Mouse (Mus musculus) liver, embryonic 11.5 days (tissue): Measurements from ENCODE around the gene Dck. TPM values are rescaled to one million over a fixed set of nuclear protein-coding genes. Genes with fewer than 3 reads are reported as not detected.

Experiments used
- ATAC-seq: fragments of 200-750 bp; cut with Nextera tagmentation; replicated peaks from 2 replicates; pipeline ENCODE4 v1.8.0; 2017; ENCODE audit warnings: moderate number of reproducible peaks, mild to moderate bottlenecking, moderate TSS enrichment, moderate library complexity; ENCODE audit not compliant: low FRiP score
- DNase-seq: peaks from one replicate; pipeline ENCODE4 v3.0.0-alpha.2; 2017; ENCODE audit warnings: low spot score
- H3K27ac ChIP-seq: fragments of 300-500 bp; sonication (generic); 2 replicates; pipeline ENCODE4 v1.5.1; 2014; ENCODE audit warnings: mild to moderate bottlenecking, low read depth, low read length, control low read depth
- H3K27me3 ChIP-seq: fragments of 300-500 bp; sonication (generic); replicated peaks from 2 replicates; pipeline ENCODE4 v1.6.1; 2014; ENCODE audit warnings: low read length, mixed read lengths; ENCODE audit not compliant: control insufficient read depth, insufficient read depth
- H3K36me3 ChIP-seq: fragments of 300-500 bp; sonication (generic); 2 replicates; pipeline ENCODE4 v1.6.1; 2014; ENCODE audit warnings: mild to moderate bottlenecking, low read length, moderate library complexity, mixed read lengths; ENCODE audit not compliant: control insufficient read depth, insufficient read depth
- H3K4me1 ChIP-seq: fragments of 300-500 bp; sonication (generic); replicated peaks from 2 replicates; pipeline ENCODE4 v1.6.1; 2014; ENCODE audit warnings: low read length, mixed read lengths; ENCODE audit not compliant: control insufficient read depth, insufficient read depth
- H3K4me2 ChIP-seq: fragments of 300-500 bp; sonication (generic); 2 replicates; pipeline ENCODE4 v1.6.1; 2014; ENCODE audit warnings: mild to moderate bottlenecking, control low read depth, moderate library complexity
- H3K4me3 ChIP-seq: fragments of 300-500 bp; sonication (generic); 2 replicates; pipeline ENCODE4 v1.5.1; 2014; ENCODE audit warnings: low read depth, low read length, control low read depth
- H3K9ac ChIP-seq: fragments of 300-500 bp; sonication (generic); 2 replicates; pipeline ENCODE4 v1.6.1; 2014; ENCODE audit warnings: low read depth, low read length, control low read depth
- H3K9me3 ChIP-seq: fragments of 300-500 bp; sonication (generic); 2 replicates; pipeline ENCODE4 v1.6.1; 2016; ENCODE audit warnings: low read length, inconsistent platforms, mixed read lengths; ENCODE audit not compliant: control insufficient read depth
- WGBS: fragments of 180-500 bp; shearing (Covaris S2); extraction: QIAGEN DNeasy Blood & Tissue Kit; methylation state at CpG from one replicate; pipeline ENCODE4 v1.1.7; 2014; 5-methylcytosine and 5-hydroxymethylcytosine counted together
- polyA plus RNA-seq: library from polyadenylated mRNA; unstranded; fragments of >200 nt; fragmentation: Nextera tagmentation; extraction: Ambion mirVana; gene quantifications from 2 replicates; pipeline ENCODE4 v1.2.1, GENCODE M21; 2014

Gene Dck
- 87.7 and 98.8 TPM in 2 replicates for polyA plus RNA-seq

DNA sequence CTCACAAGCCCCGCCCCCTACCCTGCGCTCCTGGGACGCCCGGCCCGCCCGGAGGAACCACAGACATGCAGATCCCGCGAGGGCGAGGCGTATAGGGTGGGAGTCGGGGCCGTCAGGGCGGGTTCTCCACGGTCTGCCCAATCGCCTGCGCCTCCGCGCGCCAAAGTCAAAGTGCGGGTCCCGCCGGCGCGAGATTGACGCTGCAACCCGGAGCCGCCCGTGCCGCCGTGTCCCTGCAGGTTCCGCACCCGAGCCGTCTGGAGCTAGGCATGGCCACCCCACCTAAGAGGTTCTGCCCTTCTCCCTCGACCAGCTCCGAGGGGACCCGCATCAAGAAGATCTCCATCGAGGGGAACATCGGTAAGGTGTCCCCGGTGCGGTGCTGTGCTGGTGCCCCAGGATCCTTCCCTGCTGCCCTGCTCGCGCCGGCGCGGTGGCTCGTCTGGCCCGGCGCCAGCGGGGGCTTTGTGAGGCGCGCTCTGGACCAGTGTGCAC is at the start of gene Dck:
Dck (plus strand) TSS at position 10 of the 495 bp plus-strand sequence.
- ATAC-seq = peak; percentile 99

DNA sequence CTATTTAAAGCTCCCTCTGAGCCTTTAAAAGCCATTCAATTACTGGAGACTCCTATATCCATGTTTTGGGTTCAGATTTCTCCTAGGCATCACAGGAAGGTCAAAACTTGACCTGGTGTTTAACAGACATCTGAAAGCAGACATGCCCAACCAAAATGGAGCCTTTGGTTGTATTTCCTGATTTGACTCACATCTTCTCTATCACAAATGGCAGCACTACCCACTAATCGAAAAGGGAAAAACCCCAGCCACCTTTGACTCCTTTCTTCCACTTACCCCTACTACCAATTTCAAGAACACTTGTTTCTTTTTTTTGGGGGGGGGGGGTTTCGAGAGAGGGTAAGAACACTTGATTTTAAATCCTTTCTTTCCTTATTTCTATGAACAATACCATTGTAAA is 47.8 kb upstream of the Dck start:
- Histone ChIP-seq H3K4me2 (no peak overlapping the region), H3K4me3 (no peak overlapping the region), H3K9me3 (no peaks in the 10 kb centered on the region), H3K4me1 (peaks cover under 1% of the 10 kb centered on the region), H3K27ac (no peak overlapping the region), H3K9ac (no peak overlapping the region), H3K36me3 (no peaks in the 10 kb centered on the region), H3K27me3 (no peaks in the 10 kb centered on the region)
- no peak for ATAC-seq
- 70% methylated on average over 2 of the region's 2 CpGs for WGBS
- DNase-seq = no peak

More for the DNA sequence above, at the start of gene Dck:
- H3K4me2 ChIP-seq = peak within 1 kb of the TSS; percentile 69
- peaks cover 29% of the 10 kb centered on the region for H3K4me1 ChIP-seq
- H3K9me3 ChIP-seq = no peaks in the 10 kb centered on the region
- peaks cover 6% of the 10 kb centered on the region; the same call in 1 of the 2 replicates for H3K36me3 ChIP-seq
- WGBS = under 1% methylated on average over 50 of the region's 51 CpGs
- H3K27ac ChIP-seq = peak within 1 kb of the TSS; percentile 83
- DNase-seq = peak; percentile 100
- H3K27me3 ChIP-seq = no peaks in the 10 kb centered on the region
- peak within 1 kb of the TSS; percentile 71 for H3K4me3 ChIP-seq
- H3K9ac ChIP-seq = peak within 1 kb of the TSS; percentile 86

DNA sequence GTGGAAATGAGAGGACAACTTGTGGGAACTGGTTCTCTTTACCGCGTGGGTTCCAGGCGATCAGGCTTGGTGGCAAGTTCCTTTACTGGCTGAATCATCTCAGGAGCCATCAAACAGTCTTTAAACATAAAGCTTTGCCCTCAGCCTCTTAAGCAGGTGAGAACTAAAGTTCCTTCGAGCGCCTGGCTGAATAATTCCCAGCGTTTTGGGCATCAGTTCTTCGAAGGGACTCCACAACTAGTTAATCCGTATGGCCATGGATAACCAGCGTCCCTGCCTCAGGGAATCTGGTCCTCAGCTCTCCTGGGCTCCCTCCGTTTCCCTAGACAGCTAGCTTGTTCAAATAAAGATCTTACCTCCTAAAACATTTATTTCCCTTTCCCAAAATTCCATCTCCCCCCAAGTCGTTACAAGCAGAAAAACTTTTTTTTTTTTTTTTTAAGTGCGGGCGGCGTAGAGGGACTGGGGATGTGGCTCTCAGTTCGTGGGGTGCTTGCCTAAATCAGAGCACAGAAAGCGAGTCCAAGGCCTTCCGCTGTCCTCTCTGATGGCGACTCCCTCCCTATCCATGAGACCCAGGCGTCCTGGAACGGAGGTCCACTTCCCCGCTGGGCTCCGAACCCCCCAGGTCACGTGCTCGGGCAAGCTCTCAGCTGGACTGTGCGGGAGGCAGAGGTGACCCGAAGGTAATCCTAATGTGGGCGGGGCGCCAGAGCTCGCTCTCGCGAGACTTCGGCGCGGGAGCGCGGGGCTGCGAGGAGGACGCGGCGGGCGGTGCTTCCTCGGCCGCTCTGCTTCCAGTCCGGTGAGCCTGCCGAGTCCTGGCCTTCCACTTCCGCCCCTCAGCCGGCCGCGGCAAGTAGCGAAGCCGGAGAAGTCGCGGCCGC is 44.4 kb upstream of the Dck start, which contains the start of gene Mob1b:
Mob1b (plus strand) TSS at position 740 of the 887 bp plus-strand sequence.
- peak; percentile 87 for ATAC-seq
- Histone ChIP-seq H3K27ac (peak within 1 kb of the TSS; percentile 94), H3K4me1 (peaks cover 26% of the 10 kb centered on the region), H3K9me3 (no peaks in the 10 kb centered on the region), H3K4me2 (peak within 1 kb of the TSS; percentile 93), H3K9ac (peak within 1 kb of the TSS; percentile 94), H3K27me3 (no peaks in the 10 kb centered on the region), H3K36me3 (no peaks in the 10 kb centered on the region), H3K4me3 (peak within 1 kb of the TSS; percentile 99)
- under 1% methylated on average over 54 of the region's 54 CpGs for WGBS
- peak; percentile 97 for DNase-seq

DNA sequence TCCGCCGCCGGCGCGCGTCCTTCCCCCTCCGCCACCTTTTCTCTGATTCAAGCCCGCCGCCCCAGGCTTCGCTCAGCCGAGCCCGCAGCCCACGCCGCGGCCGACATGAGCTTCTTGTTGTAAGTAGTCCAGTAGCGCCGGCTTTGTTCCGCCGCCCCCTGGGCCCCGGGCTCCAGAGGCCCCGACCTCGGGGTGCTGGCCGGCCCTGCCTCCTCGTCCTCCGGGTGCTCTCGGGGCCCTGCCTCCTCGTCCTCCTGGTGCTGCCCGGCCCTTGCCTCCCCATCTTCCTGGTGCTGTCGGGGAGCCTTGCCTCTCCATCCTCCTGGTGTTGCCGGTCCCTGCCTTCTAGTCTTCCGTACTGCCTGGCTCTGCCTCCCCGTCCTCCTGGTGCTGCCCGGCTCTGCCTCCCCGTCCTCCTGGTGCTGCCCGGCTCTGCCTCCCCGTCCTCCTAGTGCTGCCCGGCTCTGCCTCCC is 43.8 kb upstream of the Dck start:
- Histone ChIP-seq H3K9me3 (no peaks in the 10 kb centered on the region), H3K4me3 (peak overlapping the region; percentile 99), H3K36me3 (no peaks in the 10 kb centered on the region; the same call in 1 of the 2 replicates), H3K4me1 (peaks cover 26% of the 10 kb centered on the region), H3K4me2 (peak overlapping the region; percentile 93), H3K27ac (peak overlapping the region; percentile 94), H3K9ac (peak overlapping the region; percentile 94), H3K27me3 (no peaks in the 10 kb centered on the region)
- DNase-seq (no peak), ATAC-seq (peak; percentile 42)
- WGBS = 1% methylated on average over 38 of the region's 38 CpGs

DNA sequence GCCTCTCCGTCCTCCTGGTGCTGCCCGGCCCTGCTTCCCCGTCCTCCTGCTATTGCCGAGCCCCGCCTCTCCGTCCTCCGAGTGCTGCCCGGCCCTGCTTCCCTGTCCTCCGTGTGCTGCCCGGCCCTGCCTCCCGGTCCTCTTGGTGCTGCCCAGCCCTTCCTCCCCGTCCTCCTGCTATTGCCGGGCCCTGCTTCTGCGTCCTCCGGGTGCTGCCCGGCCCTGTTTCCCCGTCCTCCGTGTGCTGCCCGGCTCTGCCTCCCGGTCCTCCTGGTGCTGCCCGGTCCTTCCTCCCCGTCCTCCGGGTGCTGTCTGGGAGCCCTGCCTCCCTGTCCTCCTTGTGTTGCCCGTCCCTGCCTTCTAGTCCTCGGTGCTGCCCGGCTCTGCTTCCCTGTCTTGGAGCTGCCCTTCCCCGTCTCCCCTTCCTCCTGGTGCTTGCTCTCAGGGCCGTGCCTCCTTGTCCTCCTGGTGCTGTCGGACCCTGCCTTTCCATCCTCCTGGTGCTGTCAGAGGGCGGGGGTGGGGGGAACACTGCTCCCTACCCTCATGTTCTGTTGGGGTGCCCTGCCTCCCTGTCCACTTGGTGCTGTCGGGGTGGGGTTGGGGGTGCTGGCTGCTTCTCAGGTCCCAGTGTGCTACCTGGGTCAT is 43.1 kb upstream of the Dck start:
- Histone ChIP-seq H3K27me3 (no peaks in the 10 kb centered on the region), H3K4me2 (peak overlapping the region; percentile 93), H3K27ac (peak overlapping the region; percentile 94; the same call in 1 of the 2 replicates), H3K4me3 (peak overlapping the region; percentile 99), H3K36me3 (no peaks in the 10 kb centered on the region; the same call in 1 of the 2 replicates), H3K9ac (peak overlapping the region; percentile 94), H3K9me3 (no peaks in the 10 kb centered on the region), H3K4me1 (peaks cover 26% of the 10 kb centered on the region)
- WGBS = 1% methylated on average over 31 of the region's 31 CpGs
- peak; percentile 39 for ATAC-seq
- peak; percentile 56 for DNase-seq

DNA sequence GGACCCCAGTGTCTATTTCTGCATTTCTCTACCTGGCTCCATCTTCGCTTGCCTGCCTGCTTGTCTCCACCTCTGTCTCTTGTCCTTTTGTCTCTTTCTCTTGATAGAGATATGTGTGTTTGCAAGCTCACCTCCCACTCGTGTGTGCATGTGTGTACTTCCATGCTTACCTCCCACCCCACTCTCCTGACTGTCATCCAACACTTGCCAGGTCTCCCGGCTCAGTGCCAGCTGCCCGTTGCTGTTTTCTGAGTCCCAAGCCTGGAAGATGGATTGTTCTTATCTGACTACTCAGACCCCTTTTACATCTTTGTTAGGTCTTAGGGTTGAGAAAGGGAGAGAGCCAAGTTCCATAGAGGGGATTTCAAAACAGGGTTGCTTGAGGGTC is 42.6 kb upstream of the Dck start:
- 19% methylated on average over 4 of the region's 4 CpGs for WGBS

DNA sequence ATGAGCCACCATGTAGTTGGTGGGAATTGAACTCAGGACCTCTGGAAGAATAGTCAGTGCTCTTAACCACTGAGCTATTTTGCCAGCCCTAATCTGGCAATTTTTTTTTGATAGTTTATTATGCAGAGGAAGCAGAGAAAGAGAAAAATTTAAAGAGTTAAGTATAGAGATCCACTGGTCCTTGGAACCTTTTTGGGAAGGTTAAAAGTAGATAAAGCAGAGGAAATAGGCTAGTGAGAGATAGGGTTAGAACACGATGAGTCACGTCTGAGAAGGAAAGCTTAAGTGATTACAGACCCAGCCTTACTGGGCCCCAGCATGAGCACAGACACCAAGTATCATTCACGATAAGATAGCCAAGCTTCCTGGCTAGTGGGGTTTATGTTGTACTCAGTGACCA is 40.8 kb upstream of the Dck start:
- H3K36me3 ChIP-seq = no peaks in the 10 kb centered on the region; the same call in 1 of the 2 replicates
- H3K27me3 ChIP-seq = no peaks in the 10 kb centered on the region
- ATAC-seq (peak; percentile 80), DNase-seq (peak; percentile 43)
- WGBS = 17% methylated on average over 3 of the region's 3 CpGs
- no peaks in the 10 kb centered on the region for H3K9me3 ChIP-seq
- peaks cover 32% of the 10 kb centered on the region for H3K4me1 ChIP-seq
- H3K4me3 ChIP-seq = peak overlapping the region; percentile 11
- H3K9ac ChIP-seq = no peak overlapping the region
- H3K27ac ChIP-seq = peak overlapping the region; percentile 58
- peak overlapping the region; percentile 93 for H3K4me2 ChIP-seq

More for the DNA sequence above, 42.6 kb upstream of the Dck start:
- Histone ChIP-seq H3K27ac (peak overlapping the region; percentile 9; the same call in 1 of the 2 replicates), H3K36me3 (no peaks in the 10 kb centered on the region; the same call in 1 of the 2 replicates), H3K9me3 (no peaks in the 10 kb centered on the region), H3K9ac (peak overlapping the region; percentile 94), H3K4me3 (peak overlapping the region; percentile 99), H3K27me3 (no peaks in the 10 kb centered on the region), H3K4me2 (peak overlapping the region; percentile 93), H3K4me1 (peaks cover 26% of the 10 kb centered on the region)
- no peak for DNase-seq
- ATAC-seq = no peak

DNA sequence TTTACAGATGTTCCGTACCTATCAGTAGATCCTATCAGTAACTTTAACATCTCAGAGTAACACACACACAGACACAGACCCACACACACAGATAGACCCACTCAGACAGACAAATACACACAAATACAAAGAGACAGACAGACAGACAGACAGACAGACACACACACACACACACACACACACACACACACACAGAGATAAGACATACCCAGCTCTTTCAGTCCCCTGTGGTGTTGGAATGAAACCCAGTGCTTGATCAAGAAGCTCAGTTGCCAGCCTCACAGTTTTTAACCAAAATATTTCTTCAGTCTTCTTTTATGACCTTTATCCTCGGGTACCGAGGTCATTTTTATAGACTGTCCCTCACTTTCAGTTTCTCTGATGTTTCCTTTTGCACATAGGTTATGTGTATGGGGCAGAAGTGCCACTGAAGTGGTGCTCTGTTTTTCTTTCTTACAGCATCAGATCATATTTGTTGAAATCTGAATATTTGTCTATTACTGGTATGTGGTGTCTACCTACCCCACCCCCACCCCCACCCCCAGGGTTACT is 37.1 kb upstream of the Dck start:
- Histone ChIP-seq H3K4me1 (peaks cover 24% of the 10 kb centered on the region), H3K4me2 (no peak overlapping the region), H3K27ac (no peak overlapping the region), H3K9me3 (no peaks in the 10 kb centered on the region), H3K9ac (no peak overlapping the region), H3K36me3 (no peaks in the 10 kb centered on the region; the same call in 1 of the 2 replicates), H3K4me3 (no peak overlapping the region), H3K27me3 (no peaks in the 10 kb centered on the region)
- ATAC-seq (no peak), DNase-seq (no peak)
- WGBS = 78% methylated on average over 3 of the region's 3 CpGs
